Mouse (Mus musculus) MEL (cell line): ENCODE measurements around the gene Smpdl3a. TPM values are rescaled to one million over a fixed set of nuclear protein-coding genes. Genes with fewer than 3 reads are reported as not detected.

Experiments
- DNase-seq: peaks from one replicate; pipeline ENCODE4 v3.0.0; 2011; ENCODE audit warnings: low read depth, low spot score
- H3K27ac ChIP-seq: 2 replicates; pipeline ENCODE4 v1.5.1; 2012; ENCODE audit warnings: low read depth, mild to moderate bottlenecking, control low read depth, low read length, moderate library complexity; ENCODE audit not compliant: control insufficient read depth
- H3K27me3 ChIP-seq, 2 experiments: fragments of 150-350 bp in 1 of 2; sonication (generic) in 1 of 2; 2 replicates each; pipeline ENCODE4 v1.6.1; 2012; ENCODE audit warnings: low read length in 2 of 2, mild to moderate bottlenecking in 2 of 2, improper control_type of control experiment in 1 of 2, moderate library complexity in 1 of 2; ENCODE audit not compliant: insufficient read depth in 2 of 2, control insufficient read depth in 1 of 2
- H3K36me3 ChIP-seq, 2 experiments: 2 replicates each; pipeline ENCODE4 v1.6.1; 2012 to 2014; ENCODE audit warnings: low read length in 2 of 2, improper control_type of control experiment in 1 of 2, inconsistent platforms in 1 of 2, mild to moderate bottlenecking in 1 of 2; ENCODE audit not compliant: insufficient read depth in 2 of 2, control insufficient read depth in 1 of 2
- H3K4me1 ChIP-seq, 2 experiments: fragments of 150-350 bp in 1 of 2; sonication (generic) in 1 of 2; 2 replicates each; pipeline ENCODE4 v1.6.1; 2012; ENCODE audit warnings: low read length in 2 of 2, improper control_type of control experiment in 1 of 2, mild to moderate bottlenecking in 1 of 2; ENCODE audit not compliant: insufficient read depth in 2 of 2, control insufficient read depth in 1 of 2
- H3K4me3 ChIP-seq, 2 experiments: fragments of 150-350 bp in 1 of 2; sonication (generic) in 1 of 2; 2 replicates each; pipeline ENCODE4 v1.5.1; 2012; ENCODE audit warnings: low read depth in 2 of 2, low read length in 2 of 2, mild to moderate bottlenecking in 2 of 2, moderate library complexity in 2 of 2, control low read depth in 1 of 2, improper control_type of control experiment in 1 of 2; ENCODE audit not compliant: control insufficient read depth in 1 of 2, insufficient read depth in 1 of 2
- H3K79me2 ChIP-seq: 2 replicates; pipeline ENCODE4 v1.6.1; 2012; ENCODE audit warnings: mild to moderate bottlenecking, low read length, moderate library complexity; ENCODE audit not compliant: control insufficient read depth, poor library complexity, insufficient read depth
- H3K9ac ChIP-seq: 2 replicates; pipeline ENCODE4 v1.6.1; 2012; ENCODE audit warnings: low read depth, mild to moderate bottlenecking, control low read depth, low read length, moderate library complexity; ENCODE audit not compliant: control insufficient read depth, poor library complexity, severe bottlenecking
- H3K9me3 ChIP-seq: fragments of 150-350 bp; sonication (generic); replicated peaks from 2 replicates; pipeline ENCODE4 v1.6.1; 2012; ENCODE audit warnings: mild to moderate bottlenecking, low read length, improper control_type of control experiment, moderate library complexity; ENCODE audit not compliant: insufficient read depth
- BHLHE40 ChIP-seq: IDR thresholded peaks from 2 replicates; pipeline ENCODE4 v1.6.1; 2012; ENCODE audit warnings: low read depth, mild to moderate bottlenecking, inconsistent platforms, low read length, improper control_type of control experiment, borderline replicate concordance
- CHD1 ChIP-seq: IDR thresholded peaks from 2 replicates; pipeline ENCODE4 v1.6.1; 2012; ENCODE audit warnings: low read depth, mild to moderate bottlenecking, inconsistent platforms, low read length, improper control_type of control experiment
- CHD2 ChIP-seq: IDR thresholded peaks from 2 replicates; pipeline ENCODE4 v1.6.1; 2011; ENCODE audit warnings: low read length, improper control_type of control experiment
- E2F4 ChIP-seq: IDR thresholded peaks from 2 replicates; pipeline ENCODE4 v1.6.1; 2011; ENCODE audit warnings: low read depth, low read length, improper control_type of control experiment, borderline replicate concordance
- ELF1 ChIP-seq: IDR thresholded peaks from 2 replicates; pipeline ENCODE4 v1.6.1; 2014; ENCODE audit warnings: low read depth, mild to moderate bottlenecking, inconsistent platforms, low read length, improper control_type of control experiment, moderate library complexity
- GABPA ChIP-seq: IDR thresholded peaks from 2 replicates; pipeline ENCODE4 v1.6.1; 2012; ENCODE audit warnings: low read depth, mild to moderate bottlenecking, inconsistent platforms, low read length, improper control_type of control experiment, moderate library complexity
- GATA1 ChIP-seq: IDR thresholded peaks from 2 replicates; pipeline ENCODE4 v1.6.1; 2011; ENCODE audit warnings: low read depth, low read length, improper control_type of control experiment
- HCFC1 ChIP-seq: IDR thresholded peaks from 2 replicates; pipeline ENCODE4 v1.6.1; 2012; ENCODE audit warnings: low read depth, mild to moderate bottlenecking, inconsistent platforms, low read length, improper control_type of control experiment, moderate library complexity
- KAT2A ChIP-seq: conservative IDR thresholded peaks from 2 replicates; pipeline ENCODE4 v1.6.1; 2012; ENCODE audit warnings: low read depth, low read length, improper control_type of control experiment, inconsistent platforms
- MXI1 ChIP-seq: IDR thresholded peaks from 2 replicates; pipeline ENCODE4 v1.6.1; 2011; ENCODE audit warnings: mild to moderate bottlenecking, low read depth, low read length, improper control_type of control experiment
- MYC ChIP-seq: IDR thresholded peaks from 2 replicates; pipeline ENCODE4 v1.6.1; 2011; ENCODE audit warnings: low read depth, mild to moderate bottlenecking, low read length, improper control_type of control experiment, moderate library complexity
- NELFE ChIP-seq: IDR thresholded peaks from 2 replicates; pipeline ENCODE4 v1.6.1; 2011; ENCODE audit warnings: low read depth, low read length, improper control_type of control experiment
- POLR2A ChIP-seq, 2 experiments: IDR thresholded peaks; 2 replicates each; pipeline ENCODE4 v1.6.1; 2011 to 2012; ENCODE audit warnings: low read length in 2 of 2, mild to moderate bottlenecking in 2 of 2, control low read depth in 1 of 2, improper control_type of control experiment in 1 of 2, low read depth in 1 of 2, moderate library complexity in 1 of 2; ENCODE audit not compliant: control insufficient read depth in 1 of 2, insufficient read depth in 1 of 2, poor library complexity in 1 of 2
- POLR2AphosphoS2 ChIP-seq: IDR thresholded peaks from 2 replicates; pipeline ENCODE4 v1.6.1; 2011; ENCODE audit warnings: low read length, improper control_type of control experiment
- POLR2AphosphoS5 ChIP-seq: IDR thresholded peaks from 2 replicates; pipeline ENCODE4 v1.6.1; 2012; ENCODE audit warnings: low read depth, borderline replicate concordance, mild to moderate bottlenecking, inconsistent platforms, low read length, moderate library complexity, mixed read lengths
- RAD21 ChIP-seq: IDR thresholded peaks from 2 replicates; pipeline ENCODE4 v1.6.1; 2011; ENCODE audit warnings: mild to moderate bottlenecking, low read depth, low read length, improper control_type of control experiment
- SIN3A ChIP-seq: IDR thresholded peaks from 2 replicates; pipeline ENCODE4 v1.6.1; 2012; ENCODE audit warnings: low read length, improper control_type of control experiment, inconsistent platforms
- SMC3 ChIP-seq: IDR thresholded peaks from 2 replicates; pipeline ENCODE4 v1.6.1; 2011; ENCODE audit warnings: low read depth, low read length, improper control_type of control experiment
- TAL1 ChIP-seq: IDR thresholded peaks from 2 replicates; pipeline ENCODE4 v1.6.1; 2012; ENCODE audit warnings: mild to moderate bottlenecking, inconsistent platforms, low read length, moderate library complexity, mixed read lengths
- TCF12 ChIP-seq: IDR thresholded peaks from 2 replicates; pipeline ENCODE4 v1.6.1; 2014; ENCODE audit warnings: low read depth, mild to moderate bottlenecking, inconsistent platforms, low read length, improper control_type of control experiment, moderate library complexity
- UBTF ChIP-seq: IDR thresholded peaks from 2 replicates; pipeline ENCODE4 v1.6.1; 2012; ENCODE audit warnings: low read depth, mild to moderate bottlenecking, inconsistent platforms, low read length, improper control_type of control experiment, moderate library complexity, borderline replicate concordance; ENCODE audit not compliant: insufficient read depth
- USF1 ChIP-seq: IDR thresholded peaks from 2 replicates; pipeline ENCODE4 v1.6.1; 2014; ENCODE audit warnings: low read depth, mild to moderate bottlenecking, inconsistent platforms, low read length, improper control_type of control experiment, moderate library complexity
- ZC3H11A ChIP-seq: IDR thresholded peaks from 2 replicates; pipeline ENCODE4 v1.6.1; 2012; ENCODE audit warnings: low read depth, mild to moderate bottlenecking, inconsistent platforms, low read length, improper control_type of control experiment
- ZKSCAN1 ChIP-seq: IDR thresholded peaks from 2 replicates; pipeline ENCODE4 v1.6.1; 2012; ENCODE audit warnings: low read depth, mild to moderate bottlenecking, inconsistent platforms, low read length, improper control_type of control experiment, moderate library complexity
- ZMIZ1 ChIP-seq: IDR thresholded peaks from 2 replicates; pipeline ENCODE4 v1.6.1; 2012; ENCODE audit warnings: low read depth, mild to moderate bottlenecking, inconsistent platforms, low read length, improper control_type of control experiment, moderate library complexity
- ZNF384 ChIP-seq: IDR thresholded peaks from 2 replicates; pipeline ENCODE4 v1.6.1; 2012; ENCODE audit warnings: low read depth, mild to moderate bottlenecking, inconsistent platforms, low read length, improper control_type of control experiment
- polyA plus RNA-seq, 2 experiments: library from polyadenylated mRNA; stranded (reverse) in 1 of 2; unstranded in 1 of 2; fragments of >175 nt in 1 of 2; fragments of >200 nt in 1 of 2; gene quantifications; 2 replicates each; pipeline versions ENCODE4 v1.2.1 to v1.2.4; 2012; ENCODE audit warnings: low replicate concordance in 2 of 2, low read depth in 1 of 2; ENCODE audit not compliant: insufficient read length in 2 of 2, insufficient read depth in 1 of 2, missing spikeins in 1 of 2
- total RNA-seq: library from RNA; depleted of rRNA; stranded (reverse); fragments of 300-350 nt; gene quantifications from 2 replicates; pipeline ENCODE4 v1.2.3, GENCODE M21; 2012; rRNA removed

The Smpdl3a gene
- total RNA-seq (0.04 TPM in 1 of 2 replicates, not detected in the other), polyA plus RNA-seq (not detected)

- H3K9ac ChIP-seq = no peak within 1 kb of the TSS
- no peaks in the 10 kb centered on the region; a peak in 1 of 4 replicates for H3K4me1 ChIP-seq
- no peaks in the 10 kb centered on the region for H3K79me2 ChIP-seq
- no peak within 1 kb of the TSS for H3K4me3 ChIP-seq
- no peak within 1 kb of the TSS for H3K27ac ChIP-seq
- no peak for DNase-seq
- H3K9me3 ChIP-seq = no peaks in the 10 kb centered on the region
- TF ChIP-seq ZMIZ1 (no peak), GABPA (no peak), POLR2AphosphoS2 (no peak), ZNF384 (no peak), UBTF (no peak), NELFE (no peak), KAT2A (no peak), USF1 (no peak), SIN3A (no peak), CHD2 (no peak), TAL1 (no peak), GATA1 (no peak), MYC (no peak), MXI1 (no peak), ZC3H11A (no peak), CHD1 (no peak), RAD21 (no peak), E2F4 (no peak)
- TF ChIP-seq, all 39 proteins: peak for 0
- no peaks in the 10 kb centered on the region for H3K27me3 ChIP-seq
- H3K36me3 ChIP-seq = no peaks in the 10 kb centered on the region
Observed at GRCm38 (mm10) chr10:57794018-57794417, at the start of gene Smpdl3a. Gene Smpdl3a (plus strand): TSS chr10:57794335.

GRCm38 (mm10) chr10:57745452-57745851, 48.7 kb upstream of the Smpdl3a start:
- no peaks in the 10 kb centered on the region for H3K36me3 ChIP-seq
- H3K4me3 ChIP-seq = no peak overlapping the region
- H3K9ac ChIP-seq = no peak overlapping the region
- no peak overlapping the region for H3K27ac ChIP-seq
- H3K4me1 ChIP-seq = no peaks in the 10 kb centered on the region; a peak in 1 of 4 replicates
- DNase-seq = no peak
- TF ChIP-seq BHLHE40 (no peak), SMC3 (no peak), HCFC1 (no peak), NELFE (no peak), POLR2AphosphoS5 (no peak), TCF12 (no peak), ZKSCAN1 (no peak), ELF1 (no peak), POLR2A (IDR thresholded peaks at IDR 0.05; ENCODE audit: control insufficient read depth in 1 of 2, insufficient read depth in 1 of 2, low read depth in 1 of 2, low read length in 2 of 2, poor library complexity in 1 of 2) (no peak), ZNF384 (no peak)
- no peaks in the 10 kb centered on the region for H3K9me3 ChIP-seq
- no peaks in the 10 kb centered on the region for H3K79me2 ChIP-seq
- H3K27me3 ChIP-seq = peaks cover 0 to 1% of the 10 kb centered on the region in 2 experiments; a peak in 1 of 4 replicates
